Mouse (Mus musculus): ENCODE data around the gene Chmp2a.
A peak's percentile ranks its signal among the peaks of the same experiment; 100 is the strongest.

DNA sequence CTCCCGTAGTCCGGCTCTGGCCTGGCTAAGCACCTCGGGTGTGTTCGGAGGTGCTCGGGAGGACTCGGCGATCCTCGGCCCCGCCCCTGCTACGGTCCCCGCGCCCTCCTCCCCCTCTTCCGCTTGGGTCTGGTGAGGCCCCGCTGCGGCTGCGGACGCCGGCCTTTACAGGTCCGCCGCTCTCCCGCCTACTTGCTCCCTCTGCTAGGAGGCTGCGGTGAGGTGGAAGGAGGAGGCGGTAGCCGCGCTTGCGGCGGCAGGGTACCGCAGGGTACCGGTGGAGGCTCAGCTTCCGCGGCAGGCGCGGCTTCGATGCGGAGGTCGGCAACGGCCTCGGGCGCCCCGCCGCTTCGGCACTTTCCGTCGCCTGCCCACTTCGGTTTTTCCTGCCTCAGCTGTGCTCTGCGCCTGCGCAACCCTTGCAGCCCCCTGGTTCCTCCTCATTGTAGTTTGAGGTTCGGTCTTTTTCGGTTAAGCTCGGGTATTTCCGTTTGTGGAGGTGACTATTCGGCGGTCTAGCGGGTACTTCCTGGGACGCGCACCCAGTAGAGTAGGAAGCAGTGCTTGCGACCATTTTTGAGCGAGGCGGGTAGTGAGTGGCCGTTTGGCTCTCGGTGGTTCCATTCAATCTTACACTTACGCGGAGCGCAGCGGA lies 3.4 kb upstream of the Chmp2a start, which contains the start of gene Ube2m:
- TF ChIP-seq CTCF (IDR thresholded peaks at IDR 0.05; ENCODE audit: control insufficient read depth, insufficient read depth, low read length), result no peak
- TF ChIP-seq POLR2A (IDR thresholded peaks at IDR 0.05; ENCODE audit: borderline replicate concordance, control insufficient read depth, low read depth, low read length), result peak; percentile 94; the same call in 1 of the 2 replicates

All from bone marrow, adult 2 months (tissue).